Mouse (Mus musculus) adrenal gland, adult 8-10 months (tissue): ENCODE measurements around the gene Hmcn2. TPM values are rescaled to one million over a fixed set of nuclear protein-coding genes. Genes with fewer than 3 reads are reported as not detected.
A peak's percentile ranks its signal among the peaks of the same experiment; 100 is the strongest.

Source experiments
- DNase-seq: peaks from one replicate; pipeline ENCODE4 v3.0.0; 2022
- total RNA-seq, 4 experiments: library from RNA; stranded (reverse); gene quantifications; 2 replicates each; pipeline ENCODE4 v1.2.4; 2022

Hmcn2 gene
- total RNA-seq, 4 experiments from 2014 or later: 0.84 to 2.5 (median 1.4) TPM

DNA sequence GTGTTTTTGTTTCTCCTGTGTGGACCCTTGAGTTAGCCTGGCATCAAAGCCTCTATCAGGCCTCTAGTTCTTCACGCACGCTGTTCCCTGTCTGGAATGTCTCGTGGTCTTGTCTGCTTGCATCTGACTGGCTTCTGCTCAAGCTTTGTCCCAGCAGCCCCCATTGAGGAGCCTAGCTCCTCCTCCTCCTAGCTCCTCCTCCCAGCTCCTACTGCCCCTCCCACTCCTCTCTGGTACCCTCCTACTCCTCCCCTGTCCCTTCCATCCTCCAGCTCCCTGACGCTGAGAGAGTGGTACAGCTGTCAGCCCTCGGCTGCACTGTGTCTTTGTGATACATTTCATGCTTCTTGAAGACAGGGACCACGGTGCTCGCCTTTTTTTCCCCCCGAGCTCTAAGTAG lies 104.4 kb downstream of the Hmcn2 start:
- no peak for DNase-seq

GRCm38 (mm10) chr2:31420914-31421313 lies 106.7 kb downstream of the Hmcn2 start:
- DNase-seq: no peak

DNA sequence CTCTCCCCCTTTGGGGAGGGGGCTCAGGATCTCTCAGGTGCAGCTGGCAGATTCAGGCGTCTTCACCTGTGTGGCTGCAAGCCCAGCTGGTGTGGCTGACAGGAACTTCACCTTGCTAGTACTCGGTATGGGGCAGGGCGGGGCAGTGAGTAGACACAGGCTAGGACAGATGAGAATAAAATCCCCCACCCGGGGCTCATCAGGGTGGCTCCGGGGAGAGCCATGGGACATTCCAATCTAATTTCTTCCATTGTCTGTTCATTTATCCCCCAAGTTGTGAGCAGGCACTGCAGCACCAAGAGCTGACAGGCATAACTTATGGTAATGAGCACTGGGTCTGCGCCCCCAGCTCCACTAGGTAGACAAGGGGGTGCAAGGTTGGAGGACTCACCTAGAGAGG lies 108.4 kb downstream of the Hmcn2 start:
- no peak for DNase-seq

GRCm38 (mm10) chr2:31431477-31431876 lies 117.3 kb downstream of the Hmcn2 start:
- DNase-seq: no peak

DNA sequence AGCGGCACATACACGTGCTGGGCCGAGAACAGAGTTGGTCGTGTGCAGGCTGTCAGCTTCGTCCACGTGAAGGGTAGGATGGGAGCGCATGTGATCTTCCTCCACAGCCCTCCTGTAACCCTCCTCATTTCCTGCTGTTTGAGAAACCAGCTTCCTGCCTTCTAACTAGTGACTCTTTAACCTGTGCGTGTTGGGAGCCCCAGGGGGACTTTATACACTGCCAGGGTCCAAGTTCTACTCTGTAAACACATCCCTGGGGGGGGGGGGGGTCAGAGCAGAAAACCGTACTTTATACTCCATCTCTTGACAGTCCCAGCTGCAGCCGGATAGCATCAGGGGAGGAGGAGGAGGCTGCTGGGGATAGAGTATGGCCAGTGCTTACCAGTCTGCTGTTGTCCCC lies 120.5 kb downstream of the Hmcn2 start:
- no peak for DNase-seq

GRCm38 (mm10) chr2:31435567-31435966 lies 121.4 kb downstream of the Hmcn2 start:
- peak; percentile 38 for DNase-seq

GRCm38 (mm10) chr2:31437480-31438245 lies 123.4 kb downstream of the Hmcn2 start:
- no peak for DNase-seq

GRCm38 (mm10) chr2:31439576-31439975 lies 125.4 kb downstream of the Hmcn2 start:
- DNase-seq: no peak

GRCm38 (mm10) chr2:31442480-31443160 lies 128.4 kb downstream of the Hmcn2 start:
- DNase-seq: peak; percentile 42

- DNase-seq: no peak
Observed at GRCm38 (mm10) chr2:31446036-31446435, 131.8 kb downstream of the Hmcn2 start.

GRCm38 (mm10) chr2:31446456-31446855 lies 132.2 kb downstream of the Hmcn2 start:
- DNase-seq: no peak

- no peak for DNase-seq
Observed at GRCm38 (mm10) chr2:31447536-31447935, 133.3 kb downstream of the Hmcn2 start.

DNA sequence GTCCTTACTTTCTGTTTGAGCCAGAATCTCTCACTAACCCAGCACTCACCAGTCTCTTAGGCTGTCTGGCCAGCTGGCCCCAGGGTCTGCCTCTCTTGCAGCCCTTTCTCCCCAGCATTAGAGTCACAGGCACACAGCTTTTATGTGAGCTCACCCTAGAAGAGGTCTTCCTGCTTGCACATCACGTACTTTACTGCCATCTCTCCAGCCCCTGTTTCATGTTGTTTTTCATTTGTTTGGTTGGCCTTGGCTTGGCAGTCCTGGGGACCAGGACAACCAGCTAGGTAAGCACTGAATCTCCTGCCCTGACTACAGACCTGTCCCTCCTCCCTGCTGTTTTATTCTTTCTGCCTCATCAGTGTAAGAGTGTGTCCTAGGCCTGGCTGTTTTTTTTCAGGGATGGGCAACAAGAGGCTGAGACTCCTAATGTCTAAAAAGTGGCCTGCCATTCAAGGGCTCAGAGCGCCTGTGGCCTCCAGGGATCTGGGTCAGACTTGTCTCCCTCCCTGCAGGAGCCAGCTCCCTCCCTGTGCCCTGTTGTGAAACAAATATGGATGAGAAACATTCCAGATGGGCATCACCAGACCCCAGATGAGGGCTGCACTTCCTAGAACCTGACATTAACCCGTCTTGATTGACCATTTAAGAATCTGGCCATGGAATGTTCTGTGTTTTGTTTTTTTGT lies 134.7 kb downstream of the Hmcn2 start:
- no peak for DNase-seq

DNA sequence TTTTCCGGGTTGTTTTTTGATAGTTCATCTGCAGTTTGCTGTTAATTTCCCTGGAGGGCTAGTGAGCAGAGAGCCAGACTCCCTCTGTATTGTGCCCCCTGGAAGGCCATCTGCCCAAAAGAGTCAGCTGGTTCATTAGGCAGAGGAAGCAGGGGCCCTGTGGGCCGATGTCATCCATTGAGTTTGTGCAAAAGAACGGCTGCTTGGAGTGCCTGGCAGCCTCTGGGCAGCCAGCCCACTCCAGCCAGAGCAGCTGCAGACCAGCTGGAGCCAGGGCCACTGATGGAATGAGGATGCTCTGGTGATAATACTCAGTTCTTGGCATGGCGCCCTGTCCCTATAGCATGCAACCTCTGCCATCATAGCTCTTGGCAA lies 135.2 kb downstream of the Hmcn2 start:
- DNase-seq: peak; percentile 54

- no peak for DNase-seq
Observed at GRCm38 (mm10) chr2:31449902-31450301, 135.7 kb downstream of the Hmcn2 start.

DNA sequence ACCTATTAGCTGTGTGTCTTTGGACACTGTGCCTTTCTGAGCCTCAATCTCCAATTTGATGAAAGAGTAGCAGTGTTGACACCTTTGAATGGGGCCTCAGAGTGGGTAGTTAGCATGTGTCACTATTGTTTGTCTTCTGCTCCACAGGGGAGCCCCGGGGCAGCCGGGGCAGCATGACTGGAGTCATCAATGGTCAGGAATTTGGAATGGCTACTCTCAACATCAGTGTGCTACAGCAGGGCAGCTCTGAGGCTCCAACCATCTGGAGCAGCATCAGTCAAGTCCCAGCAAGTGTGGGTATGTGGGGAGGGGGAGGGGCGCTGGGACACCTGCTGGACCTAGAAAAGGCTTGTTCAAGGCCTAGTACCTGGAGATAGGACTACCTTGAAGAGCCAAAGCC lies 136.4 kb downstream of the Hmcn2 start:
- DNase-seq: no peak

DNA sequence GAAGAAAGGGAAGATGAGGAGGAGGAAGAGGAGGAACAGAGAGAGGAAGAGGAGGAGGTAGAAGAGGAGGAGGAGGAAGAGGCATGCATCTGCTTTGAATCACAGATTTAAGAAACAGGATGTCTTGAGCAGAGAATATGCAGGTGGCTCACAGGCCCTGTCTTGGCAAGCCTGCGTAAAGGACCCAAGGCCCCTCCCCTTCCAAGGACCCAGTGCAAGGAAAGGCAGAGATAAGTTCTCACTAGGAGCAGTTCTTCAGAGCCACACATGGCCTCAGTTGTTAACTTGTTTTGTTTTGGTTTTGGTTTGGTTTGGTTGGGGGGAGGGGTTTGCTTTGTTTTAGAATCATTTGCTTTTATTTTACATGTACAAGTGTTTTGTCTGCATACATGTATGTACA lies 137.3 kb downstream of the Hmcn2 start:
- DNase-seq: no peak

GRCm38 (mm10) chr2:31453011-31453410 lies 138.8 kb downstream of the Hmcn2 start:
- no peak for DNase-seq

DNA sequence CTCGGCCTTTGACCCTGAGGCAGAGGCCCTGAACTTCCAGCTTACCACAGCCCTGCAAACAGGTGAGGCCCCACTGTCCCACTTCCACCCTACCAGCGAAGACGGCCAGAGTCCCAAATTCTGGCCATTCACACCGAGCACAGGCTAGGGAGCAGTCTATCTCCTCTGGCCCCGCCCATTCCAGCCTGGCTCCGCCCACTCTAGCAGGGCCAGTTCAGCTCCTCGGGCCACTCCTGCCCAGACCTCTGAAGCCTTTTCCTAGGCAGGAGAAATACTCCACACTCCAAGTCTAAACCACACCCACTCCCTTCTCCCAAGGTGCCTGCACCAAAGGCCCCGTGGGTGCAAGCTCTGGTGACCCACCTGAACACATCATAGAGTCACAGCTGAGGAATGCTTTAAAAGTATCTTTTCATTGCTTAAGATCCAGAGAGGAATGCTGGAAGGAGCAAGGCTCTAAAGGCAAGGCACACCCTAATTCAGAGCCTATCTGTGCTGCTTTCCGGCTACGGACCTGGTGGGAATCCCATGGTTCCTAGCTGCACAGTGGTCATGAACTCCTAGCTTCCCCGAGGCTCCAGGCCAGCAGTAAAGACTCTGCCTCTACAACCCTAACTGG lies 139.5 kb downstream of the Hmcn2 start:
- no peak for DNase-seq

GRCm38 (mm10) chr2:31454280-31454679 lies 140.1 kb downstream of the Hmcn2 start:
- DNase-seq: no peak

GRCm38 (mm10) chr2:31455418-31455817 lies 141.2 kb downstream of the Hmcn2 start:
- DNase-seq: no peak

GRCm38 (mm10) chr2:31458460-31458859 lies 144.2 kb downstream of the Hmcn2 start:
- no peak for DNase-seq
